Mouse (Mus musculus) heart, adult 8-10 months (tissue): ENCODE results near the gene C1qa. TPM values are rescaled to one million over a fixed set of nuclear protein-coding genes. Genes with fewer than 3 reads are reported as not detected.

Experiments
- DNase-seq: peaks from one replicate; pipeline ENCODE4 v3.0.0; 2022; ENCODE audit warnings: low spot score
- total RNA-seq, 4 experiments: library from RNA; stranded (reverse); gene quantifications; 2 replicates each; pipeline ENCODE4 v1.2.4; 2022

The C1qa gene
- total RNA-seq: 10 to 100 TPM; 23.6 to 36.8 (median 31.2) TPM

- DNase-seq: no peak
Measured at GRCm38 (mm10) chr4:136898637-136899036, at the start of gene C1qa. Gene C1qa (minus strand): TSS chr4:136898803.

GRCm38 (mm10) chr4:136945397-136945796, 46.8 kb upstream of the C1qa start:
- no peak for DNase-seq

- DNase-seq: no peak
Measured at GRCm38 (mm10) chr4:136944558-136945350, 46.2 kb upstream of the C1qa start.

- DNase-seq: no peak
Measured at GRCm38 (mm10) chr4:136943175-136943574, 44.6 kb upstream of the C1qa start.

- DNase-seq: peak; percentile 5
Measured at GRCm38 (mm10) chr4:136942761-136943160, 44.2 kb upstream of the C1qa start.

- no peak for DNase-seq
Measured at GRCm38 (mm10) chr4:136937935-136938334, 39.3 kb upstream of the C1qa start.

GRCm38 (mm10) chr4:136937344-136937743, 38.7 kb upstream of the C1qa start:
- DNase-seq: no peak

GRCm38 (mm10) chr4:136934746-136935613, 36.4 kb upstream of the C1qa start:
- DNase-seq: no peak

- DNase-seq: no peak
Measured at GRCm38 (mm10) chr4:136930474-136930873, 31.9 kb upstream of the C1qa start.

GRCm38 (mm10) chr4:136928928-136929327, 30.3 kb upstream of the C1qa start:
- no peak for DNase-seq

GRCm38 (mm10) chr4:136925804-136926203, 27.2 kb upstream of the C1qa start:
- no peak for DNase-seq

- DNase-seq: peak; percentile 43
Measured at GRCm38 (mm10) chr4:136924529-136924928, 25.9 kb upstream of the C1qa start.

- no peak for DNase-seq
Measured at GRCm38 (mm10) chr4:136919526-136919925, 20.9 kb upstream of the C1qa start.

GRCm38 (mm10) chr4:136918834-136919233, 20.2 kb upstream of the C1qa start:
- DNase-seq: no peak

- no peak for DNase-seq
Measured at GRCm38 (mm10) chr4:136917165-136917524, 18.5 kb upstream of the C1qa start.

GRCm38 (mm10) chr4:136916359-136917164, 18.0 kb upstream of the C1qa start:
- DNase-seq: no peak

- no peak for DNase-seq
Measured at GRCm38 (mm10) chr4:136912841-136913240, 14.2 kb upstream of the C1qa start.

GRCm38 (mm10) chr4:136911804-136912203, 13.2 kb upstream of the C1qa start:
- DNase-seq: no peak

- no peak for DNase-seq
Measured at GRCm38 (mm10) chr4:136911211-136911646, 12.6 kb upstream of the C1qa start.

GRCm38 (mm10) chr4:136907809-136908208, 9.2 kb upstream of the C1qa start:
- DNase-seq: no peak

- DNase-seq: no peak
Measured at GRCm38 (mm10) chr4:136907033-136907432, 8.4 kb upstream of the C1qa start.
